Mouse (Mus musculus) stomach, postnatal 0 days (tissue): Measurements from ENCODE around the gene Sult6b1. TPM values are rescaled to one million over a fixed set of nuclear protein-coding genes. Genes with fewer than 3 reads are reported as not detected.
A peak's percentile ranks its signal among the peaks of the same experiment; 100 is the strongest.

Experiments used
- ATAC-seq: fragments of 200-750 bp; cut with Nextera tagmentation; 2 replicates; pipeline ENCODE4 v1.8.0; 2017; ENCODE audit not compliant: low FRiP score, low TSS enrichment
- DNase-seq: peaks from one replicate; pipeline ENCODE4 v3.0.0-alpha.2; 2016; ENCODE audit warnings: low spot score
- H3K27ac ChIP-seq: fragments of 300-500 bp; sonication (generic); replicated peaks from 2 replicates; pipeline ENCODE4 v1.5.1; 2014; ENCODE audit warnings: mild to moderate bottlenecking, control low read depth
- H3K27me3 ChIP-seq: fragments of 300-500 bp; sonication (generic); 2 replicates; pipeline ENCODE4 v1.6.1; 2014; ENCODE audit warnings: low read length; ENCODE audit not compliant: control insufficient read depth, insufficient read depth
- H3K36me3 ChIP-seq: fragments of 300-500 bp; sonication (generic); 2 replicates; pipeline ENCODE4 v1.6.1; 2014; ENCODE audit warnings: low read length, mixed read lengths; ENCODE audit not compliant: control insufficient read depth, insufficient read depth
- H3K4me1 ChIP-seq: fragments of 300-500 bp; sonication (generic); replicated peaks from 2 replicates; pipeline ENCODE4 v1.6.1; 2014; ENCODE audit warnings: antibody characterized with exemption; ENCODE audit not compliant: control insufficient read depth, insufficient read depth
- H3K4me2 ChIP-seq: fragments of 300-500 bp; sonication (generic); replicated peaks from 2 replicates; pipeline ENCODE4 v1.6.1; 2014; ENCODE audit warnings: low read depth, mild to moderate bottlenecking, control low read depth, moderate library complexity
- H3K4me3 ChIP-seq: fragments of 300-500 bp; sonication (generic); 2 replicates; pipeline ENCODE4 v1.5.1; 2014; ENCODE audit warnings: low read depth, low read length, control low read depth
- H3K9ac ChIP-seq: fragments of 300-500 bp; sonication (generic); 2 replicates; pipeline ENCODE4 v1.6.1; 2014; ENCODE audit warnings: mild to moderate bottlenecking, low read length, control low read depth, mixed read lengths
- H3K9me3 ChIP-seq: fragments of 300-500 bp; sonication (generic); 2 replicates; pipeline ENCODE4 v1.6.1; 2016; ENCODE audit warnings: low read length; ENCODE audit not compliant: control insufficient read depth
- CTCF ChIP-seq: IDR thresholded peaks from 2 replicates; pipeline ENCODE4 v1.5.1; 2016; ENCODE audit warnings: antibody characterized with exemption, low read depth, mild to moderate bottlenecking, moderate library complexity
- EP300 ChIP-seq: optimal IDR thresholded peaks from 2 replicates; pipeline ENCODE3; 2016; ENCODE audit warnings: antibody characterized with exemption
- WGBS: fragments of 180-500 bp; shearing (Covaris S2); extraction: QIAGEN DNeasy Blood & Tissue Kit; methylation state at CpG from one replicate; pipeline ENCODE4 v1.1.7; 2014; 5-methylcytosine and 5-hydroxymethylcytosine counted together
- polyA plus RNA-seq: library from polyadenylated mRNA; unstranded; fragments of >200 nt; fragmentation: Nextera tagmentation; extraction: Ambion mirVana; gene quantifications from 2 replicates; pipeline ENCODE4 v1.2.1, GENCODE M21; 2015

Gene Sult6b1
- polyA plus RNA-seq, 1 experiment from 2014 or later: 0.07 TPM

DNA sequence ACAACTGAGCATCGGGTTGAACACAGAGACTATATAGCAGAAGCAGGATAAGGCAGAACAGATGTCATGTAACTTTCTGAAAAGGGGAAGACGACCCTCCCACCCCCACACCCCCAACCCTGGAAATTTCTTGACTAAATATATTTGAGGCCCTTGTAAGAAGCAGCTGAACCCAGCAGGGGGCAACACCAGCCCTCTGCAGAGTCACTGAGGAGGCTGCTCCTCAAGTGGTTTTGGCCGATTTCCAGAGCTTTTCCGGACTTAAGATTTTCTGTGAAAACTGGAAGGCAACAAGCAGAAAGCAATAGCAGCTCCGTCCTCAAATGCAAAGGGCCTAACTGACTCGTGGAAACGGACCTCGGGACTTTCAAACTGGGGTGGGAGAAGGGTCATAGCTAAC is 11.4 kb downstream of the Sult6b1 start:
- Histone ChIP-seq H3K9ac (0 out of 2 replicates have a peak overlapping the region, but pooled peaks have one; percentile 27), H3K4me3 (0 out of 2 replicates have a peak overlapping the region, but pooled peaks have one; percentile 18)
- ATAC-seq: 0 out of 2 replicates have a peak, but pooled peaks have one; percentile 21

DNA sequence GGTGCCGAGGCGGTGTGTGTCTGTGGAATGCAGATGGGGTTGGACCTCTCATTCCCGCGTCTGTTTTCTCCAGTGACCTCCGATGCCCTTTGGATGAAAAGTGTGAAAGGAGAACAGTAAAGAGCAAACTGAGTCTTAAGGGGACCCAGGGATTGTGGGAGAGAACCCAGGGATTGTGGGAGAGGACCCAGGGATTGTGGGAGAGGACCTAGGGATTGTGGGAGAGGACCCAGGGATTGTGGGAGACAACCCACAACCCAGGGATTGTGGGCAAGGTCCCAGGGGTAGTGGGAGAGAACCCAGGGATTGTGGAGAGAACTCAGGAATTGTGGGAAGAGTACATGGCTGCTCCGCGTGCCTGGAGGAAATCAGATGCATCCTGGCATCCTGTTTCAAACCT is 11.8 kb downstream of the Sult6b1 start:
- 73% methylated on average over 7 of the region's 7 CpGs for WGBS
- H3K4me3 ChIP-seq: no peak overlapping the region
- H3K9me3 ChIP-seq: no peaks in the 10 kb centered on the region
- no peak for DNase-seq
- TF ChIP-seq CTCF (no peak), EP300 (no peak)
- no peaks in the 10 kb centered on the region for H3K36me3 ChIP-seq
- H3K27me3 ChIP-seq: no peaks in the 10 kb centered on the region
- no peak overlapping the region for H3K27ac ChIP-seq
- ATAC-seq: no peak
- no peak overlapping the region for H3K4me2 ChIP-seq
- H3K9ac ChIP-seq: no peak overlapping the region
- no peaks in the 10 kb centered on the region for H3K4me1 ChIP-seq

More for the DNA sequence above, 11.4 kb downstream of the Sult6b1 start:
- peak overlapping the region; percentile 44 for H3K4me2 ChIP-seq
- WGBS: 16% methylated on average over 8 of the region's 8 CpGs
- peak; percentile 72 for DNase-seq
- TF ChIP-seq CTCF: peak; percentile 79
- TF ChIP-seq EP300: no peak
- H3K27ac ChIP-seq: no peak overlapping the region
- no peaks in the 10 kb centered on the region for H3K9me3 ChIP-seq
- no peaks in the 10 kb centered on the region for H3K36me3 ChIP-seq
- H3K4me1 ChIP-seq: no peaks in the 10 kb centered on the region
- H3K27me3 ChIP-seq: no peaks in the 10 kb centered on the region

DNA sequence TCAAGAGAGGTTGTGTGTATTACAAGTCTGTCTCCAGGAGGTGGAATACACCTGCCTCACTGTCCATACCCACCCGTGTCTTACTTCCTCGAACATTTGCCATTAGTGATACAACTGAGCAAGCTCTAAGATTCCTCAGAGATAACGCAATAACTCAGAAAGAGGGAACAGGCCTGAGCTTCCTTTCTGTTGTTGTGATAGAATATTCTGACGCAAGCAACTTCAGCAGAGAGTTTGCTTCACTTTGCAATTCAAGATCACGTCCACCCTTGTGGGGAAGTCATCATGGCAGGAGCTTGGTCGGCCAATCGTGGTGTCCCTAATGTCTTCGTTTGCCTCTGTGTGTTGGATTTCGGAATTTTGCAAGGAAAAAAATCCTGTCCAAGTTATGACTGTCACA is 15.8 kb downstream of the Sult6b1 start:
- 82% methylated on average over 9 of the region's 9 CpGs for WGBS
- DNase-seq: no peak
- H3K36me3 ChIP-seq: no peaks in the 10 kb centered on the region
- no peak for TF ChIP-seq EP300
- H3K27me3 ChIP-seq: no peaks in the 10 kb centered on the region
- no peaks in the 10 kb centered on the region for H3K9me3 ChIP-seq
- H3K4me2 ChIP-seq: no peak overlapping the region
- no peak overlapping the region for H3K27ac ChIP-seq
- ATAC-seq: no peak
- no peak overlapping the region for H3K9ac ChIP-seq
- no peaks in the 10 kb centered on the region for H3K4me1 ChIP-seq
- no peak overlapping the region for H3K4me3 ChIP-seq

DNA sequence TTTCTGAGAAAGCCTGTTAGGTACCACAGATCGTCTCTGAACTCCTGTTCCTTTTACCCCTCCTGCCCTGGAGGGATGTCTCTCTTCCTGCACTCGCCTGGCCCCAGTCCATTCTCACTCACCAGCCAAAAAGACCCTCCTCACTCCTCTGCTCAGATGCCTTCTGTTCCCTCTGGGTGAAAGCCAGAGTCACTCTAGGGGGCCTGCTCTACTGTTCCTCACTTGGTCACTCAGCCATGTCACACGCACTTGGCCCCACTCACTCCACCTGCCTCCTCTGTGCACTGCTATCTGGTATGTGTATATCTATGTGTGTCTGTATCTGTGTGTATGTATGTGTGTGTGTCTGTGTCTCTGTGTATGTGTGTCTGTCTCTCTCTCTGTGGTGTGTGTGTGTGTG is 17.6 kb downstream of the Sult6b1 start:
- WGBS: 52% methylated on average over 3 of the region's 3 CpGs
- Histone ChIP-seq H3K9me3 (no peaks in the 10 kb centered on the region), H3K27me3 (no peaks in the 10 kb centered on the region), H3K27ac (no peak overlapping the region), H3K4me2 (no peak overlapping the region), H3K9ac (no peak overlapping the region), H3K4me1 (no peaks in the 10 kb centered on the region), H3K36me3 (no peaks in the 10 kb centered on the region), H3K4me3 (no peak overlapping the region)
- DNase-seq (no peak), ATAC-seq (no peak)
- no peak for TF ChIP-seq EP300
- no peak for TF ChIP-seq CTCF

DNA sequence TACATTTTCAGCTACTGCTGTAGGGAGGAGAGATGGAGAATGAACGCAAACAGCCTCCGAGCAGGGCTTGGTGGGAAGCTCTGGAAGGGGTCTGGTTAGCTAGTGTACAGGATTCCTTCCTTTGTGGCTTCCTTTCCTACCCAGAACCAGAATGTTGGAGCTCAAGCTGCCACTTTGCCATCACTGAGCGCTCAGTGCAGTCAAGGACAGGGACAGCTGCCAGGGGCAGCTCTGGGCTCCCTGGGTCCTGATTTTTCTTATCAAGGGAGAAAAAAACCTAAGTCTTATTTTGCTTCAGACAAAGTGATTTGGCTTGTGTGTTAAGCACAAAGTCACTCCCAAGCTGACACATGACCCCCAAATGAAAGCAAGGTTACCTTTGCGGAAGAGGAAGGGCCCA is 18.2 kb downstream of the Sult6b1 start:
- Histone ChIP-seq H3K4me1 (no peaks in the 10 kb centered on the region), H3K4me2 (no peak overlapping the region), H3K4me3 (no peak overlapping the region), H3K27me3 (no peaks in the 10 kb centered on the region), H3K9me3 (no peaks in the 10 kb centered on the region), H3K27ac (no peak overlapping the region), H3K36me3 (no peaks in the 10 kb centered on the region), H3K9ac (no peak overlapping the region)
- TF ChIP-seq CTCF (no peak), EP300 (no peak)
- DNase-seq: no peak
- 75% methylated on average over 4 of the region's 4 CpGs for WGBS
- no peak for ATAC-seq

DNA sequence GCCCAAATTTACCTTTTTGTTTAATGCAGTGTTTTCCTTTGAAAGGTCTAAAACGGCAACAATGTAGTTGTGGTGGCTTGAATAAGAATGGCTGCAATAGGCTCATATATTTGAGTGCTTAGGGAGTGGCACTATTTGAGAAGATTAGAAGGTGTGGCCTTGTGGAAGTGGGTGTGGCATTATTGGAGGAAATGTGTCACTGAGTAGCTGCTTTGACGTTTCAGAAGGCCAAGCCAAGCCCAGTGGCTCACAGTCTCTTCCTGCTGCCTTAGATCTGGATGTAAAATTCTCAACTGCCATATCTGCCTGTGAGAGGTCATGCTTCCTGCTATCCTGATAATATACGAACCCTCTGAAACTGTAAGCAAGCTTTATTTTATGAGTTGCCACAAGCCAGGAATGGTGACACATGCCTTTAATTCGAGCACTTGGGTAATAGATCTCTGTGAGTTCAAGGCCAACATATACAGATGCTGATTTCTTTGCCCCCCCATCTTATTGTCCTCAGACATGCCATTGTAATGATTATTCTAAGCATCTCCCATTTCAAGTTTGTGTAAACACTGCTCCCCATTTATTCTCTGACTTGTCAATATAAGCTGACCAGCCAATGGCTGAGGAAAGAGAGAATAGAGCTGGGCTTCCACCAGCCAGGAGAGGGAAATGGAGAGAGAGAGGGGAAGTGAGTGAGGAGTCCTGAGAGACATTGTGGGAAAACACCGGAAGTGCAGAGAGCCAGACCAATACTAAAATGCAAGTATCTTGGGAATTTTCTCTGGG is 21.3 kb downstream of the Sult6b1 start:
- no peaks in the 10 kb centered on the region for H3K36me3 ChIP-seq
- no peak overlapping the region for H3K4me3 ChIP-seq
- DNase-seq: no peak
- WGBS: 74% methylated on average over 5 of the region's 5 CpGs
- no peak for ATAC-seq
- H3K27ac ChIP-seq: no peak overlapping the region
- no peak overlapping the region for H3K9ac ChIP-seq
- no peak overlapping the region for H3K4me2 ChIP-seq
- 0 out of 2 replicates have a peak, but pooled peaks cover 2% of the 10 kb centered on the region for H3K4me1 ChIP-seq
- no peak for TF ChIP-seq EP300
- no peak for TF ChIP-seq CTCF
- H3K9me3 ChIP-seq: no peaks in the 10 kb centered on the region
- H3K27me3 ChIP-seq: no peaks in the 10 kb centered on the region
